Mouse (Mus musculus) forebrain, embryonic 16.5 days (tissue): ENCODE results near the gene Nnmt. TPM values are rescaled to one million over a fixed set of nuclear protein-coding genes. Genes with fewer than 3 reads are reported as not detected.

ENCODE experiments used
- ATAC-seq: fragments of 200-750 bp; cut with Nextera tagmentation; 2 replicates; pipeline ENCODE4 v1.8.0; 2017; ENCODE audit warnings: mild to moderate bottlenecking, moderate library complexity
- H3K27ac ChIP-seq: fragments of 300-500 bp; sonication (generic); 2 replicates; pipeline ENCODE4 v1.5.1; 2014; ENCODE audit warnings: low read length, control low read depth
- H3K27me3 ChIP-seq: fragments of 300-500 bp; sonication (generic); replicated peaks from 2 replicates; pipeline ENCODE4 v1.6.1; 2014; ENCODE audit warnings: low read length; ENCODE audit not compliant: control insufficient read depth, insufficient read depth
- H3K36me3 ChIP-seq: fragments of 300-500 bp; sonication (generic); 2 replicates; pipeline ENCODE4 v1.6.1; 2014; ENCODE audit not compliant: control insufficient read depth, insufficient read depth
- H3K4me1 ChIP-seq: fragments of 300-500 bp; sonication (generic); replicated peaks from 2 replicates; pipeline ENCODE4 v1.6.1; 2014; ENCODE audit warnings: low read length; ENCODE audit not compliant: control insufficient read depth, insufficient read depth
- H3K4me2 ChIP-seq: fragments of 300-500 bp; sonication (generic); 2 replicates; pipeline ENCODE4 v1.6.1; 2014; ENCODE audit warnings: mild to moderate bottlenecking, low read length, control low read depth
- H3K4me3 ChIP-seq: fragments of 300-500 bp; sonication (generic); replicated peaks from 2 replicates; pipeline ENCODE4 v1.5.1; 2014; ENCODE audit warnings: mild to moderate bottlenecking, low read length, control low read depth
- H3K9ac ChIP-seq: fragments of 300-500 bp; sonication (generic); replicated peaks from 2 replicates; pipeline ENCODE4 v1.6.1; 2014; ENCODE audit warnings: low read depth, low read length, control low read depth
- H3K9me3 ChIP-seq: fragments of 300-500 bp; sonication (generic); 2 replicates; pipeline ENCODE4 v1.6.1; 2016; ENCODE audit warnings: low read length; ENCODE audit not compliant: control insufficient read depth
- WGBS: fragments of 180-500 bp; shearing (Covaris S2); extraction: QIAGEN DNeasy Blood & Tissue Kit; methylation state at CpG from one replicate; pipeline ENCODE4 v1.1.7; 2014; 5-methylcytosine and 5-hydroxymethylcytosine counted together
- polyA plus RNA-seq: library from polyadenylated mRNA; unstranded; fragments of >200 nt; fragmentation: Nextera tagmentation; extraction: Ambion mirVana; gene quantifications from 2 replicates; pipeline ENCODE4 v1.2.1, GENCODE M21; 2015

Nnmt gene
- polyA plus RNA-seq, 1 experiment from 2014 or later: 1.4 TPM

GRCm38 (mm10) chr9:48593915-48594314, 11.0 kb downstream of the Nnmt start:
- H3K9ac ChIP-seq: no peak overlapping the region
- no peaks in the 10 kb centered on the region for H3K27me3 ChIP-seq
- WGBS: 69% methylated on average over 8 of the region's 8 CpGs
- no peak overlapping the region for H3K27ac ChIP-seq
- ATAC-seq: no peak
- no peaks in the 10 kb centered on the region for H3K9me3 ChIP-seq
- H3K4me2 ChIP-seq: no peak overlapping the region
- H3K4me1 ChIP-seq: no peaks in the 10 kb centered on the region
- no peak overlapping the region for H3K4me3 ChIP-seq
- H3K36me3 ChIP-seq: no peaks in the 10 kb centered on the region

- WGBS: 67% methylated on average over 4 of the region's 4 CpGs
- Histone ChIP-seq H3K36me3 (no peaks in the 10 kb centered on the region), H3K9me3 (no peaks in the 10 kb centered on the region), H3K4me3 (no peak overlapping the region), H3K9ac (no peak overlapping the region), H3K27ac (no peak overlapping the region), H3K4me2 (no peak overlapping the region), H3K27me3 (no peaks in the 10 kb centered on the region), H3K4me1 (no peaks in the 10 kb centered on the region)
- ATAC-seq: no peak
Measured at GRCm38 (mm10) chr9:48590606-48591005, 14.3 kb downstream of the Nnmt start.

GRCm38 (mm10) chr9:48586332-48586731, 18.6 kb downstream of the Nnmt start:
- H3K36me3 ChIP-seq: no peaks in the 10 kb centered on the region
- H3K4me1 ChIP-seq: no peaks in the 10 kb centered on the region
- H3K27ac ChIP-seq: no peak overlapping the region
- H3K27me3 ChIP-seq: no peaks in the 10 kb centered on the region
- no peak overlapping the region for H3K9ac ChIP-seq
- H3K9me3 ChIP-seq: 0 out of 2 replicates have a peak, but pooled peaks cover 4% of the 10 kb centered on the region
- H3K4me3 ChIP-seq: no peak overlapping the region
- 5% methylated on average over 4 of the region's 4 CpGs for WGBS
- no peak for ATAC-seq
- no peak overlapping the region for H3K4me2 ChIP-seq

- no peaks in the 10 kb centered on the region for H3K4me1 ChIP-seq
- H3K4me2 ChIP-seq: no peak overlapping the region
- WGBS: 92% methylated on average over 1 of the region's 1 CpGs
- H3K4me3 ChIP-seq: no peak overlapping the region
- H3K27me3 ChIP-seq: no peaks in the 10 kb centered on the region
- no peak overlapping the region for H3K27ac ChIP-seq
- no peaks in the 10 kb centered on the region for H3K36me3 ChIP-seq
- H3K9ac ChIP-seq: no peak overlapping the region
- 0 out of 2 replicates have a peak, but pooled peaks cover 4% of the 10 kb centered on the region for H3K9me3 ChIP-seq
- ATAC-seq: no peak
Measured at GRCm38 (mm10) chr9:48580808-48581207, 24.1 kb downstream of the Nnmt start.

- H3K4me3 ChIP-seq: no peak overlapping the region
Measured at GRCm38 (mm10) chr9:48562388-48562787, 42.6 kb downstream of the Nnmt start.

GRCm38 (mm10) chr9:48559482-48560139, 45.3 kb downstream of the Nnmt start:
- no peak overlapping the region for H3K4me3 ChIP-seq
- H3K27ac ChIP-seq: no peak overlapping the region
- H3K9me3 ChIP-seq: no peaks in the 10 kb centered on the region
- no peak overlapping the region for H3K4me2 ChIP-seq
- H3K36me3 ChIP-seq: no peaks in the 10 kb centered on the region
- H3K4me1 ChIP-seq: no peaks in the 10 kb centered on the region
- no peaks in the 10 kb centered on the region for H3K27me3 ChIP-seq
- no peak overlapping the region for H3K9ac ChIP-seq
- WGBS: 32% methylated on average over 4 of the region's 4 CpGs
- no peak for ATAC-seq

More at GRCm38 (mm10) chr9:48562388-48562787, 42.6 kb downstream of the Nnmt start:
- no peak for ATAC-seq
- Histone ChIP-seq H3K9ac (no peak overlapping the region), H3K27ac (no peak overlapping the region), H3K4me2 (no peak overlapping the region), H3K27me3 (no peaks in the 10 kb centered on the region), H3K9me3 (no peaks in the 10 kb centered on the region), H3K4me1 (no peaks in the 10 kb centered on the region), H3K36me3 (no peaks in the 10 kb centered on the region)
- WGBS: 91% methylated on average over 5 of the region's 5 CpGs

GRCm38 (mm10) chr9:48558637-48559036, 46.3 kb downstream of the Nnmt start:
- 76% methylated on average over 4 of the region's 4 CpGs for WGBS
- H3K9ac ChIP-seq: no peak overlapping the region
- H3K4me2 ChIP-seq: no peak overlapping the region
- no peaks in the 10 kb centered on the region for H3K4me1 ChIP-seq
- no peak overlapping the region for H3K27ac ChIP-seq
- H3K9me3 ChIP-seq: no peaks in the 10 kb centered on the region
- no peaks in the 10 kb centered on the region for H3K27me3 ChIP-seq
- no peak overlapping the region for H3K4me3 ChIP-seq
- no peaks in the 10 kb centered on the region for H3K36me3 ChIP-seq
- ATAC-seq: no peak

GRCm38 (mm10) chr9:48549056-48549455, 55.9 kb downstream of the Nnmt start:
- Histone ChIP-seq H3K4me2 (no peak overlapping the region), H3K27ac (no peak overlapping the region), H3K4me1 (no peaks in the 10 kb centered on the region), H3K9me3 (no peaks in the 10 kb centered on the region), H3K36me3 (no peaks in the 10 kb centered on the region), H3K27me3 (no peaks in the 10 kb centered on the region), H3K9ac (no peak overlapping the region), H3K4me3 (no peak overlapping the region)
- peak; percentile 64 for ATAC-seq
- WGBS: 57% methylated on average over 2 of the region's 2 CpGs

- H3K4me3 ChIP-seq: no peak overlapping the region
- H3K4me2 ChIP-seq: no peak overlapping the region
- H3K4me1 ChIP-seq: no peaks in the 10 kb centered on the region
- H3K9me3 ChIP-seq: no peaks in the 10 kb centered on the region
- H3K9ac ChIP-seq: no peak overlapping the region
- no peak for ATAC-seq
- H3K27ac ChIP-seq: no peak overlapping the region
- no peaks in the 10 kb centered on the region for H3K27me3 ChIP-seq
- no peaks in the 10 kb centered on the region for H3K36me3 ChIP-seq
Measured at GRCm38 (mm10) chr9:48547233-48547632, 57.7 kb downstream of the Nnmt start.
